Mouse (Mus musculus) C2C12 (cell line): ENCODE results near the gene Rfc2. TPM values are rescaled to one million over a fixed set of nuclear protein-coding genes. Genes with fewer than 3 reads are reported as not detected.

Experiments used
- H3K27me3 ChIP-seq: one replicate; pipeline ENCODE4 v1.6.1; 2011; ENCODE audit not compliant: control insufficient read depth, insufficient read depth, insufficient read length
- H3K36me3 ChIP-seq: one replicate; pipeline ENCODE4 v1.6.1; 2011; ENCODE audit not compliant: control insufficient read depth, insufficient read depth
- H3K4me3 ChIP-seq: one replicate; pipeline ENCODE4 v1.5.1; 2011; ENCODE audit warnings: mild to moderate bottlenecking, control low read depth; ENCODE audit not compliant: poor library complexity, insufficient read depth, severe bottlenecking
- H3K79me2 ChIP-seq: one replicate; pipeline ENCODE4 v1.6.1; 2011; ENCODE audit not compliant: control insufficient read depth, insufficient read depth
- H3K79me3 ChIP-seq: one replicate; pipeline ENCODE4 v1.6.1; 2011; ENCODE audit warnings: low read depth, control low read depth
- H3ac ChIP-seq: one replicate; pipeline ENCODE3; 2011; ENCODE audit warnings: low read depth; ENCODE audit not compliant: control insufficient read depth, insufficient read length
- CEBPB ChIP-seq: IDR thresholded peaks from one replicate; pipeline ENCODE4 v1.6.1; 2011; ENCODE audit warnings: low read depth, mild to moderate bottlenecking, control low read depth, moderate library complexity
- CTCF ChIP-seq: IDR thresholded peaks from one replicate; pipeline ENCODE4 v1.5.1; 2011; ENCODE audit not compliant: control insufficient read depth, insufficient read depth, insufficient read length
- FOSL1 ChIP-seq: IDR thresholded peaks from one replicate; pipeline ENCODE4 v1.8.0; 2011; ENCODE audit warnings: mild to moderate bottlenecking, low read length; ENCODE audit not compliant: poor library complexity, insufficient read depth, severe bottlenecking
- MAX ChIP-seq: IDR thresholded peaks from one replicate; pipeline ENCODE4 v1.6.1; 2011; ENCODE audit warnings: mild to moderate bottlenecking, control low read depth
- MYOD1 ChIP-seq: IDR thresholded peaks from one replicate; pipeline ENCODE4 v1.6.1; 2011; ENCODE audit warnings: low read depth; ENCODE audit not compliant: control insufficient read depth, insufficient read length
- MYOG ChIP-seq: IDR thresholded peaks from one replicate; pipeline ENCODE4 v1.6.1; 2011; ENCODE audit not compliant: control insufficient read depth, insufficient read length; ENCODE audit errors: extremely low read depth
- USF1 ChIP-seq: IDR thresholded peaks from one replicate; pipeline ENCODE4 v1.6.1; 2011; ENCODE audit warnings: low read depth, mild to moderate bottlenecking, control low read depth, moderate library complexity
- polyA plus RNA-seq: library from polyadenylated mRNA; unstranded; fragments of >200 nt; fragmentation: generic; extraction: Trizol; gene quantifications from one replicate; pipeline ENCODE4 v1.2.1, GENCODE M21; 2012; ENCODE audit warnings: missing spikeins

Rfc2 gene
- polyA plus RNA-seq, 1 experiment = 140 TPM

GRCm38 (mm10) chr5:134583884-134584213 is 2.7 kb downstream of the Rfc2 start:
- Histone ChIP-seq H3K4me3 (no peak overlapping the region), H3ac (no peak overlapping the region), H3K36me3 (peaks cover 18% of the 10 kb centered on the region), H3K79me3 (peaks cover 19% of the 10 kb centered on the region), H3K79me2 (peaks cover 40% of the 10 kb centered on the region), H3K27me3 (no peaks in the 10 kb centered on the region)
- TF ChIP-seq CTCF = no peak
- TF ChIP-seq USF1 = no peak
- TF ChIP-seq MAX = no peak
- no peak for TF ChIP-seq MYOD1
- no peak for TF ChIP-seq MYOG
- TF ChIP-seq CEBPB = no peak
- TF ChIP-seq FOSL1 = no peak

- no peak for TF ChIP-seq MYOD1
- no peak for TF ChIP-seq MAX
- TF ChIP-seq CTCF = no peak
- no peak for TF ChIP-seq CEBPB
- TF ChIP-seq USF1 = no peak
- no peak for TF ChIP-seq MYOG
- no peak for TF ChIP-seq FOSL1
- Histone ChIP-seq H3K36me3 (peaks cover 18% of the 10 kb centered on the region), H3K27me3 (no peaks in the 10 kb centered on the region), H3K79me2 (peaks cover 40% of the 10 kb centered on the region), H3ac (no peak overlapping the region), H3K79me3 (peaks cover 19% of the 10 kb centered on the region), H3K4me3 (no peak overlapping the region)
These were observed 3.6 kb downstream of the Rfc2 start for GRCm38 (mm10) chr5:134584798-134585197.

- no peaks in the 10 kb centered on the region for H3K27me3 ChIP-seq
- H3ac ChIP-seq = no peak overlapping the region
- no peak overlapping the region for H3K4me3 ChIP-seq
- H3K79me2 ChIP-seq = peaks cover 17% of the 10 kb centered on the region
- H3K36me3 ChIP-seq = peaks cover 39% of the 10 kb centered on the region
- peaks cover 2% of the 10 kb centered on the region for H3K79me3 ChIP-seq
- no peak for TF ChIP-seq MYOG
- no peak for TF ChIP-seq MAX
- no peak for TF ChIP-seq FOSL1
- TF ChIP-seq USF1 = no peak
- TF ChIP-seq CEBPB = no peak
- no peak for TF ChIP-seq CTCF
- TF ChIP-seq MYOD1 = no peak
These were observed 8.7 kb downstream of the Rfc2 start for GRCm38 (mm10) chr5:134589900-134590299.

GRCm38 (mm10) chr5:134592026-134592581 is 10.9 kb downstream of the Rfc2 start:
- H3K79me3 ChIP-seq = no peaks in the 10 kb centered on the region
- no peak overlapping the region for H3K4me3 ChIP-seq
- H3K79me2 ChIP-seq = no peaks in the 10 kb centered on the region
- H3K36me3 ChIP-seq = peaks cover 57% of the 10 kb centered on the region
- TF ChIP-seq FOSL1 (no peak), CTCF (no peak)
- H3ac ChIP-seq = no peak overlapping the region
- H3K27me3 ChIP-seq = no peaks in the 10 kb centered on the region

GRCm38 (mm10) chr5:134593093-134593492 is 11.9 kb downstream of the Rfc2 start:
- H3K79me2 ChIP-seq = no peaks in the 10 kb centered on the region
- H3K27me3 ChIP-seq = no peaks in the 10 kb centered on the region
- H3K79me3 ChIP-seq = no peaks in the 10 kb centered on the region
- no peak for TF ChIP-seq MYOD1
- no peak for TF ChIP-seq CTCF
- no peak for TF ChIP-seq MAX
- TF ChIP-seq MYOG = no peak
- no peak for TF ChIP-seq CEBPB
- TF ChIP-seq USF1 = no peak
- TF ChIP-seq FOSL1 = no peak
- no peak overlapping the region for H3K4me3 ChIP-seq
- peaks cover 56% of the 10 kb centered on the region for H3K36me3 ChIP-seq
- H3ac ChIP-seq = no peak overlapping the region

- H3K79me2 ChIP-seq = no peaks in the 10 kb centered on the region
- H3K79me3 ChIP-seq = no peaks in the 10 kb centered on the region
- H3K36me3 ChIP-seq = peaks cover 49% of the 10 kb centered on the region
- no peak overlapping the region for H3K4me3 ChIP-seq
- no peak overlapping the region for H3ac ChIP-seq
- TF ChIP-seq MYOD1 = no peak
- no peak for TF ChIP-seq MAX
- no peak for TF ChIP-seq CEBPB
- no peak for TF ChIP-seq USF1
- no peak for TF ChIP-seq FOSL1
- no peak for TF ChIP-seq MYOG
- no peaks in the 10 kb centered on the region for H3K27me3 ChIP-seq
These were observed 16.5 kb downstream of the Rfc2 start for GRCm38 (mm10) chr5:134597711-134598110.
